Mouse (Mus musculus) megakaryocyte, embryonic 14.5 days (primary cell): ENCODE measurements around the gene Olfr824. TPM values are rescaled to one million over a fixed set of nuclear protein-coding genes. Genes with fewer than 3 reads are reported as not detected.
"Not testable (repeated sequence)": the region's sequence is repeated elsewhere in the genome, so short reads cannot be mapped to it uniquely, and the experiment has no call there.

Experiments
- H3K27me3 ChIP-seq: replicated peaks from 2 replicates; pipeline ENCODE3; 2012; ENCODE audit warnings: inconsistent platforms
- H3K36me3 ChIP-seq: replicated peaks from 2 replicates; pipeline ENCODE3; 2012; ENCODE audit warnings: low read length, inconsistent platforms, mixed read lengths
- H3K4me1 ChIP-seq: 2 replicates; pipeline ENCODE4 v1.6.1; 2012; ENCODE audit warnings: inconsistent platforms
- H3K4me3 ChIP-seq: replicated peaks from 2 replicates; pipeline ENCODE3; 2012; ENCODE audit warnings: moderate library complexity, mild to moderate bottlenecking, inconsistent platforms
- H3K9me3 ChIP-seq: 2 replicates; pipeline ENCODE4 v1.6.1; 2012; ENCODE audit warnings: inconsistent platforms
- FLI1 ChIP-seq: IDR thresholded peaks from 2 replicates; pipeline ENCODE4 v1.6.1; 2012; ENCODE audit warnings: low read length, inconsistent platforms, mixed read lengths
- GATA1 ChIP-seq: IDR thresholded peaks from 3 replicates; pipeline ENCODE4 v1.6.1; 2012; ENCODE audit warnings: mixed read lengths, low read length, inconsistent platforms, borderline replicate concordance
- polyA plus RNA-seq: library from polyadenylated mRNA; stranded (reverse); fragments of >175 nt; gene quantifications from 2 replicates; pipeline ENCODE4 v1.2.3, GENCODE M21; 2012; ENCODE audit warnings: low replicate concordance; ENCODE audit not compliant: insufficient read depth

Gene Olfr824
- polyA plus RNA-seq: not detected in 2 replicates

- H3K36me3 ChIP-seq, H3K9me3 ChIP-seq, H3K4me1 ChIP-seq, H3K27me3 ChIP-seq, H3K4me3 ChIP-seq: not testable (repeated sequence)
These were observed at the start of gene Olfr824 for GRCm38 (mm10) chr10:130129900-130130299. TSS of gene Olfr824 (minus strand) at chr10:130130000.

GRCm38 (mm10) chr10:130166666-130167065, 36.9 kb upstream of the Olfr824 start, which contains the start of gene Olfr825:
TSS of gene Olfr825 (minus strand) at chr10:130166766.
- TF ChIP-seq FLI1 (no peak), GATA1 (no peak)
- H3K9me3 ChIP-seq: no peaks in the 10 kb centered on the region; the same call in 1 of the 2 replicates
- H3K4me3 ChIP-seq: no peak within 1 kb of the TSS
- no peaks in the 10 kb centered on the region for H3K36me3 ChIP-seq
- H3K4me1 ChIP-seq: no peaks in the 10 kb centered on the region
- H3K27me3 ChIP-seq: no peaks in the 10 kb centered on the region

- Histone ChIP-seq H3K9me3 (no peaks in the 10 kb centered on the region), H3K27me3 (no peaks in the 10 kb centered on the region), H3K4me1 (no peaks in the 10 kb centered on the region), H3K36me3 (no peaks in the 10 kb centered on the region), H3K4me3 (no peak overlapping the region)
- TF ChIP-seq FLI1: no peak
- TF ChIP-seq GATA1: no peak
These were observed 35.4 kb upstream of the Olfr824 start for GRCm38 (mm10) chr10:130165196-130165595.

GRCm38 (mm10) chr10:130144121-130144520, 14.3 kb upstream of the Olfr824 start:
- H3K4me3 ChIP-seq: no peak overlapping the region
- H3K4me1 ChIP-seq: no peaks in the 10 kb centered on the region
- H3K36me3 ChIP-seq: no peaks in the 10 kb centered on the region
- peaks cover 5% of the 10 kb centered on the region; the same call in 1 of the 2 replicates for H3K9me3 ChIP-seq
- no peaks in the 10 kb centered on the region for H3K27me3 ChIP-seq
- TF ChIP-seq GATA1 (no peak), FLI1 (no peak)

GRCm38 (mm10) chr10:130142481-130142880, 12.7 kb upstream of the Olfr824 start:
- not testable (repeated sequence) for H3K36me3 ChIP-seq, H3K4me3 ChIP-seq

GRCm38 (mm10) chr10:130134811-130135210, 5.0 kb upstream of the Olfr824 start:
- Histone ChIP-seq H3K4me1 (no peaks in the 10 kb centered on the region), H3K36me3 (no peaks in the 10 kb centered on the region), H3K27me3 (no peaks in the 10 kb centered on the region), H3K4me3 (no peak overlapping the region), H3K9me3 (no peaks in the 10 kb centered on the region)
- no peak for TF ChIP-seq FLI1
- TF ChIP-seq GATA1: no peak

More at GRCm38 (mm10) chr10:130142481-130142880, 12.7 kb upstream of the Olfr824 start:
- not testable (repeated sequence) for H3K4me1 ChIP-seq, H3K9me3 ChIP-seq, H3K27me3 ChIP-seq

GRCm38 (mm10) chr10:130116045-130116444, 13.8 kb downstream of the Olfr824 start:
- H3K9me3 ChIP-seq, H3K27me3 ChIP-seq, H3K4me3 ChIP-seq, H3K36me3 ChIP-seq, H3K4me1 ChIP-seq: not testable (repeated sequence)

- H3K36me3 ChIP-seq, H3K9me3 ChIP-seq, H3K27me3 ChIP-seq, H3K4me3 ChIP-seq, H3K4me1 ChIP-seq: not testable (repeated sequence)
These were observed 14.5 kb downstream of the Olfr824 start, which contains the start of gene Olfr823 for GRCm38 (mm10) chr10:130115283-130115682. TSS of gene Olfr823 (minus strand) at chr10:130115383.

- Histone ChIP-seq H3K36me3 (no peaks in the 10 kb centered on the region), H3K4me3 (no peak overlapping the region), H3K4me1 (no peaks in the 10 kb centered on the region), H3K9me3 (no peaks in the 10 kb centered on the region), H3K27me3 (no peaks in the 10 kb centered on the region)
- TF ChIP-seq GATA1 (no peak), FLI1 (no peak)
These were observed 33.7 kb downstream of the Olfr824 start for GRCm38 (mm10) chr10:130096104-130096503.

GRCm38 (mm10) chr10:130092838-130093440, 36.9 kb downstream of the Olfr824 start:
- Histone ChIP-seq H3K27me3 (no peaks in the 10 kb centered on the region), H3K9me3 (no peaks in the 10 kb centered on the region), H3K4me3 (no peak overlapping the region), H3K4me1 (no peaks in the 10 kb centered on the region), H3K36me3 (no peaks in the 10 kb centered on the region)
- TF ChIP-seq GATA1 (no peak), FLI1 (no peak)

Other genes starting within 250 kb of the Olfr824 start
- gene Olfr815, start 224.1 kb downstream of the Olfr824 start, polyA plus RNA-seq: not detected in 2 replicates
- gene Olfr816, start 214.4 kb downstream of the Olfr824 start, polyA plus RNA-seq: not detected in 2 replicates
- not detected in 2 replicates for gene Olfr818, start 180.9 kb downstream of the Olfr824 start, polyA plus RNA-seq
- not detected in 2 replicates for gene Olfr819, start 162.7 kb downstream of the Olfr824 start, polyA plus RNA-seq
- gene Olfr247, start 153.9 kb downstream of the Olfr824 start, polyA plus RNA-seq: not detected in 2 replicates
- not detected in 2 replicates for gene Gm10310, start 144.9 kb downstream of the Olfr824 start, polyA plus RNA-seq
- not detected in 2 replicates for gene Olfr820, start 117.4 kb downstream of the Olfr824 start, polyA plus RNA-seq
- gene Olfr821, start 99.7 kb downstream of the Olfr824 start, polyA plus RNA-seq: not detected in 2 replicates
- not detected in 2 replicates for gene Olfr822, start 58.8 kb downstream of the Olfr824 start, polyA plus RNA-seq
- not detected in 2 replicates for gene Olfr823, start 14.6 kb downstream of the Olfr824 start, polyA plus RNA-seq
- 0.47 TPM in 1 of 2 replicates, not detected in the other for gene Olfr825, start 36.8 kb upstream of the Olfr824 start, polyA plus RNA-seq
- not detected in 2 replicates for gene Olfr826, start 54.2 kb upstream of the Olfr824 start, polyA plus RNA-seq
- gene Olfr827, start 84.4 kb upstream of the Olfr824 start, polyA plus RNA-seq: not detected in 2 replicates
- gene Neurod4, start 150.2 kb upstream of the Olfr824 start, polyA plus RNA-seq: not detected in 2 replicates
- 0.50 TPM in 1 of 2 replicates, not detected in the other for gene Tespa1, start 192.9 kb upstream of the Olfr824 start, polyA plus RNA-seq